Mouse (Mus musculus) kidney, adult 2 months (tissue): ENCODE results near the gene Cplane1.

Experiments used
- CTCF ChIP-seq: fragments of 200-500 bp; conservative IDR thresholded peaks from 2 replicates; pipeline ENCODE4 v1.5.1; 2011; ENCODE audit warnings: low read depth, mild to moderate bottlenecking, control low read depth, low read length, moderate library complexity, mixed read lengths; ENCODE audit not compliant: insufficient read depth, insufficient read length
- POLR2A ChIP-seq: fragments of 200-500 bp; IDR thresholded peaks from one replicate; pipeline ENCODE4 v1.6.1; 2011; ENCODE audit warnings: low read depth, low read length, control low read depth

- TF ChIP-seq POLR2A, result no peak
- TF ChIP-seq CTCF, result no peak
Measured at GRCm38 (mm10) chr15:8190435-8190834, 21.5 kb downstream of the Cplane1 start.
